Mouse (Mus musculus) thymus, adult 2 months (tissue): ENCODE measurements around the gene Hormad1.

Experiments
- CTCF ChIP-seq: fragments of 200-500 bp; IDR thresholded peaks from 2 replicates; pipeline ENCODE4 v1.5.1; 2012; ENCODE audit warnings: mild to moderate bottlenecking, control low read depth, low read length, moderate library complexity, borderline replicate concordance; ENCODE audit not compliant: control insufficient read depth, poor library complexity, insufficient read depth; ENCODE audit errors: extremely low read depth
- POLR2A ChIP-seq: fragments of 200-500 bp; IDR thresholded peaks from 2 replicates; pipeline ENCODE4 v1.6.1; 2012; ENCODE audit warnings: mild to moderate bottlenecking, low read length, control low read depth, moderate library complexity; ENCODE audit not compliant: control insufficient read depth, poor library complexity, insufficient read depth; ENCODE audit errors: extremely low read depth

DNA sequence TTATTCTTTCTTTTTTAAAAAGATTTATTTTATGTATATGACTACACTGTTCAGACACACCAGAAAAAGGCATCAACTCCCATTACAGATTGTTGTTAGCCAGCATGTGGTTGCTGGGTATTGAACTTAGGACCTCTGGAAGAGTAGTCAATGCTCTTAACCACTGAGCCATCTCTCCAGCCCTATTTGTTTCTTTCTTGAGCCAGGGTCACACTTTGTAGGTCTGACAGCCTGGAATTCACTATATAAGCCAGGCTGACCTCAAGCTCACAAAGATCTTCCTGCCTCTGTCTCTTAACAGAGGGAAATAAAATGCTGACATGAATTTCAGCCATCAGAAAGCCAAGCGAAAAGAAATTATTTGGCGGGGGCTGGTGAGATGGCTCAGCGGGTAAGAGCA is 10.1 kb downstream of the Hormad1 start:
- TF ChIP-seq POLR2A: no peak
- TF ChIP-seq CTCF: no peak
